Mouse (Mus musculus): ENCODE data around the gene Adamtsl5.

The Adamtsl5 gene

DNA sequence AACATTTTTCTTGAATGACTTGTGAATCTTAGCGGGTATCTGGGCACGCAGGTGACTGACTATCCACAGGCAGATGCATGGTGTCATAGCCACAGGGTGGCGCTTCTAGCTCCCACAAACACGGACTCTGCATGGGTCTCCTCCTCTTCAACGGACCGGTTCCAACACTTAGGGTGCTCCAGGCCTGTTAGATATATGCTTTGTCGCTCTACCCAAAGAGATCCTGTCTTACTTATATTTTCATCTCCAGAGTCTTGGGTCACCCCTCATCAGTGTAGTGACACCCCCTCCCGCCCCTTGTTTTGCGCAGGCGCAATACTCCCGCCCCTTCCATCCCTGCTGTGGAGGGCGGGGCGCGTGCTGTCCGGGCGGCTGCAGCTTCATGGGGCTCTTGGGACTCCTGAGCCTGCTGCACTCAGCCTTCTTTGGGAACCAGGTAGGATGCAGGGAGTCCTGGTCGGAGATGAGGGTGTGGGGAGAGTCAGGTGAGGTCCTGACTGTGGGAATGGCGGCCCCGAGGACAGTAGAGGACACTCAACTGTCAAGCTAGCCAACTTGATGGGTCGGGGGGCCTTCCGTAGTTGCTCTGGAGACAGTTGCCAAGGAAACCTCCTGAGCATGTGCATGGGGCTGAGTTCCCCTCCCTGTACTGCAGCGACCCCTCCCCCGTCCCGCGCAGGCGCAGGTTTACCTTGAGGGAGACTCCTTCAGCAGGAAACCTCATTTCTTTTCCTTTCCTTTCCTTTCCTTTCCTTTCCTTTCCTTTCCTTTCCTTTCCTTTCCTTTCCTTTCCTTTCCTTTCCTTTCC lies 52.4 kb downstream of the Adamtsl5 start, which contains the start of gene Apc2:
Gene Apc2 (plus strand): TSS at position 360 of the 808 bp plus-strand sequence.
- DNase-seq (ENCODE audit: low spot score in 2 of 2) = peak; percentile 64 to 82

DNA sequence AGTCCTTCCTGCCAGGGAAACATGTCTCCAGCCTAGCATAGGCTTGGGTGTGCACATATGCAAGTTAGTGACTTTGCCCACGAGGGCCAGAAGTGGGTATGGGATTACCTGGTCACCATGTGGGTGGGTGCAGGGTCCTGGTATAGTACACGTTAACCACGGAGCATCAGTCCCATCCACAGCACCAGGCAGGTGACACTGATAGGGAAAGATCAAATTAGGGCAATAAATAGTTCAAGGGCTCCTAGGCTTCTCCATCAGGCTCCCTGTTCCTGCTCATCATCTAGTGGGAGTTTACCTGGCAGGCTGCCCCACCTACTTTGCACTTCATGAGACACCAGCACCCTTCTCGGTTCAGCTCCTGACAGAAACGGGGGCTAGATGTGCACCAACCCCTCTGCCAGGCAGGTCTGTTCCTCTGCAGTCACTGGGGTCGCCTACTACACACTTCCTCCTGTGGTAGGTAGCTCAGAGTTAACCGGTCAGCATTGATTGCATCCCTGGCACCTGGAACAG lies 53.4 kb downstream of the Adamtsl5 start:
- no peak for DNase-seq (ENCODE audit: low spot score in 2 of 2)

- DNase-seq (ENCODE audit: low spot score in 2 of 2) = no peak
Measured at GRCm38 (mm10) chr10:80294311-80294710, 53.9 kb downstream of the Adamtsl5 start.

DNA sequence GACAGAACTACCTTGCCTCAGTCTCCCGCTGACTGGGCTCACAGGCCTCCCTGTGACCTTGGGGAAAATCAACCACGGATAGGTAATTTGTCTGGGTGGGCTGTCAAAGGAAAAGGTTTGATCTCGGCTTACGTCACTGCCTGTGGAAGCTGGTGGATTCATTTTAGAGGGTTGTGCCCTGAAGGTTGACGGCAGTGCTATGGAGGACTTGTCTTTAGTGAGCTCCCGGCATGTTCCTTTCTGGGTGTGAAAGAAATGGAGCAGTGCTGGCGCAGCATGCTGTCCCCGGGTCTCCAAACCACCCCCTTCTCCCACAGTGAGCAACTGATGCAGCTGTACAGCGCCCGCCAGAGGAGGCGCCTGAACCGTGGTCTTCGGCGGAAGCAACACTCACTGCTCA lies 54.9 kb downstream of the Adamtsl5 start:
- DNase-seq (ENCODE audit: low spot score in 2 of 2) = peak in 1 of 2 experiments; percentile 26

DNA sequence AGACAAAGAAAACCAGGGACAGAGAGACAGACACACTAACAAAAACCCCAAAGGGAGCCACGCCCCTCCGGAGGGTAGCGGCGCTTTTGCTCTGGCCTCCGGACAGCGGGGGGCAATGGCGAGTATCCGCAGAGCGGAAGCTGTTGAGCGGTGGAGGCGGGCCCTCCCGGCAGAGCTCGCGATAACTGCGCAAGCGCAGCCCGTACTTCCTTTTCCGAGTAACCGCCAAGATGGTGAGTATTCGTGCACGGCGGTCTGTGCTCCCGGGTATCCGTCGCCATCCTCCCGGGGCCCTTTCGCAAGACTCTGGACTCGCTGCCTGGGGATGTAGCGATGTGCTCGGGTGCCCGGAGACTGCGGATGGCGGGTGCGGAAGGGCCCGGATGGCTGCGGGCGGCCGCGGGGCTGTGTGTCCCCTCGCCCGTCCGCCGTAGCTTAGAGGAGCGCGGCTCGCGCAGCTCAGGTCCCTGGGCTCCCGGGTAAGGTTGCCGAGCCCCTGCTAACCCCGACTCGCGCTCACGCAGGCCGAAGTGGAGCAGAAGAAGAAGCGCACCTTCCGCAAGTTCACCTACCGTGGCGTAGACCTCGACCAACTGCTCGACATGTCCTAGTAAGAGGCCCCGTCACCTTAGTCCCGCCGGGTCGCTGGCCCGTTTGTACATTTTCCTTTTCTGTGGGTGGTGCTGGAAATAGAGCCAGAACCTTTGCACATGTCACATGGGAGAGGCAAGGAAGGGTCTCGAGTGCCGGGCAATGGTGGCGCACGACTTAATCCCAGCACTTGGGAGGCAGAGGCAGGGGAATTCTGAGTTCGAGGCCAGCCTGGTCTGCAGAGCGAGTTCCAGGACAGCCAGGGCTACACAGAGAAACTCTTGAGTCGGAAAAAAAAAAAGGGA lies 55.7 kb downstream of the Adamtsl5 start, which contains the start of gene Rps15:
Gene Rps15 (plus strand): TSS at position 203 of the 896 bp plus-strand sequence.
- peak; percentile 92 to 96 for DNase-seq (ENCODE audit: low spot score in 2 of 2)
